Mouse (Mus musculus) CH12.LX (cell line): ENCODE measurements around the gene Polr2l. TPM values are rescaled to one million over a fixed set of nuclear protein-coding genes. Genes with fewer than 3 reads are reported as not detected.

Experiments
- DNase-seq: peaks from one replicate; pipeline ENCODE4 v3.0.0-alpha.2; 2013; ENCODE audit errors: extremely low read depth
- H3K27ac ChIP-seq: 2 replicates; pipeline ENCODE4 v1.5.1; 2012; ENCODE audit warnings: low read depth, mild to moderate bottlenecking, control low read depth, moderate library complexity; ENCODE audit not compliant: insufficient read depth
- H3K27me3 ChIP-seq: replicated peaks from 2 replicates; pipeline ENCODE3; 2012; ENCODE audit warnings: inconsistent platforms
- H3K36me3 ChIP-seq, 2 experiments: replicated peaks in 1 of 2; 2 replicates each; pipeline versions ENCODE3 to v1.6.1; 2012; ENCODE audit warnings: inconsistent platforms in 1 of 2, low read length in 1 of 2, mild to moderate bottlenecking in 1 of 2, mixed read lengths in 1 of 2, moderate library complexity in 1 of 2; ENCODE audit not compliant: control insufficient read depth in 1 of 2, insufficient read depth in 1 of 2
- H3K4me1 ChIP-seq, 2 experiments: 2 replicates each; pipeline ENCODE4 v1.6.1; 2012; ENCODE audit warnings: inconsistent platforms in 1 of 2, moderate library complexity in 1 of 2; ENCODE audit not compliant: insufficient read depth in 2 of 2, control insufficient read depth in 1 of 2
- H3K4me2 ChIP-seq: 2 replicates; pipeline ENCODE4 v1.6.1; 2012; ENCODE audit warnings: low read depth, mild to moderate bottlenecking, control low read depth; ENCODE audit not compliant: poor library complexity, insufficient read depth, severe bottlenecking
- H3K4me3 ChIP-seq, 3 experiments: fragments of 150-350 bp in 1 of 3; sonication (generic) in 1 of 3; replicated peaks in 1 of 3; 2 replicates each; pipeline versions ENCODE3 to v1.5.1; 2011 to 2012; ENCODE audit warnings: low read depth in 2 of 3, low read length in 2 of 3, mild to moderate bottlenecking in 2 of 3, moderate library complexity in 2 of 3, control low read depth in 1 of 3, improper control_type of control experiment in 1 of 3, inconsistent platforms in 1 of 3, mixed read lengths in 1 of 3; ENCODE audit not compliant: poor library complexity in 1 of 3
- H3K79me2 ChIP-seq: replicated peaks from 2 replicates; pipeline ENCODE4 v1.6.1; 2012; ENCODE audit warnings: mild to moderate bottlenecking, moderate library complexity; ENCODE audit not compliant: control insufficient read depth, poor library complexity, insufficient read depth, severe bottlenecking; ENCODE audit errors: extremely low read depth
- H3K9ac ChIP-seq: 2 replicates; pipeline ENCODE4 v1.6.1; 2012; ENCODE audit warnings: low read depth, mild to moderate bottlenecking, control low read depth, moderate library complexity; ENCODE audit not compliant: insufficient read depth
- H3K9me3 ChIP-seq: replicated peaks from 2 replicates; pipeline ENCODE3; 2012; ENCODE audit warnings: low read length, inconsistent platforms, mixed read lengths
- BHLHE40 ChIP-seq: IDR thresholded peaks from 2 replicates; pipeline ENCODE4 v1.6.1; 2011; ENCODE audit warnings: mild to moderate bottlenecking, low read depth, low read length, improper control_type of control experiment
- CHD1 ChIP-seq: IDR thresholded peaks from 2 replicates; pipeline ENCODE4 v1.6.1; 2012; ENCODE audit warnings: low read depth, low read length, improper control_type of control experiment, inconsistent platforms
- CHD2 ChIP-seq: IDR thresholded peaks from 2 replicates; pipeline ENCODE4 v1.6.1; 2011; ENCODE audit warnings: low read length, improper control_type of control experiment
- E2F4 ChIP-seq: IDR thresholded peaks from 2 replicates; pipeline ENCODE4 v1.6.1; 2011; ENCODE audit warnings: low read depth, low read length, improper control_type of control experiment; ENCODE audit not compliant: insufficient replicate concordance
- ELF1 ChIP-seq: IDR thresholded peaks from 2 replicates; pipeline ENCODE4 v1.6.1; 2014; ENCODE audit warnings: low read depth, mild to moderate bottlenecking, inconsistent platforms, low read length, improper control_type of control experiment
- EP300 ChIP-seq: IDR thresholded peaks from 2 replicates; pipeline ENCODE4 v1.6.1; 2011; ENCODE audit warnings: low read length, improper control_type of control experiment
- ETS1 ChIP-seq: conservative IDR thresholded peaks from 2 replicates; pipeline ENCODE4 v1.6.1; 2012; ENCODE audit warnings: low read depth, mild to moderate bottlenecking, inconsistent platforms, low read length, improper control_type of control experiment, moderate library complexity
- GABPA ChIP-seq: IDR thresholded peaks from 2 replicates; pipeline ENCODE4 v1.6.1; 2012; ENCODE audit warnings: low read depth, low read length, improper control_type of control experiment, inconsistent platforms; ENCODE audit not compliant: insufficient replicate concordance
- HCFC1 ChIP-seq: IDR thresholded peaks from 2 replicates; pipeline ENCODE4 v1.6.1; 2012; ENCODE audit warnings: low read depth, mild to moderate bottlenecking, inconsistent platforms, low read length, improper control_type of control experiment
- MAFK ChIP-seq: IDR thresholded peaks from 2 replicates; pipeline ENCODE4 v1.6.1; 2011; ENCODE audit warnings: low read length, improper control_type of control experiment; ENCODE audit not compliant: insufficient replicate concordance
- MAX ChIP-seq: IDR thresholded peaks from 2 replicates; pipeline ENCODE4 v1.6.1; 2011; ENCODE audit warnings: low read length, improper control_type of control experiment
- MEF2A ChIP-seq: IDR thresholded peaks from 2 replicates; pipeline ENCODE4 v1.6.1; 2014; ENCODE audit warnings: low read depth, mild to moderate bottlenecking, inconsistent platforms, low read length, improper control_type of control experiment, borderline replicate concordance
- MYC ChIP-seq: IDR thresholded peaks from 2 replicates; pipeline ENCODE4 v1.6.1; 2011; ENCODE audit warnings: low read depth, mild to moderate bottlenecking, improper control_type of control experiment, low read length
- NELFE ChIP-seq: IDR thresholded peaks from 2 replicates; pipeline ENCODE4 v1.6.1; 2011; ENCODE audit warnings: low read depth, low read length, improper control_type of control experiment
- NRF1 ChIP-seq: IDR thresholded peaks from 2 replicates; pipeline ENCODE4 v1.6.1; 2014; ENCODE audit warnings: low read depth, mild to moderate bottlenecking, inconsistent platforms, low read length, improper control_type of control experiment, moderate library complexity
- POLR2A ChIP-seq: IDR thresholded peaks from 2 replicates; pipeline ENCODE4 v1.6.1; 2011; ENCODE audit warnings: low read depth, mild to moderate bottlenecking, improper control_type of control experiment, low read length
- POLR2AphosphoS2 ChIP-seq: IDR thresholded peaks from 2 replicates; pipeline ENCODE4 v1.6.1; 2011; ENCODE audit warnings: low read depth, low read length, improper control_type of control experiment
- USF1 ChIP-seq: IDR thresholded peaks from 2 replicates; pipeline ENCODE4 v1.6.1; 2014; ENCODE audit warnings: low read depth, mild to moderate bottlenecking, inconsistent platforms, low read length, improper control_type of control experiment
- USF2 ChIP-seq: conservative IDR thresholded peaks from 2 replicates; pipeline ENCODE4 v1.6.1; 2011; ENCODE audit warnings: low read depth, low read length, improper control_type of control experiment
- ZNF384 ChIP-seq: IDR thresholded peaks from 2 replicates; pipeline ENCODE4 v1.6.1; 2012; ENCODE audit warnings: low read depth, low read length, improper control_type of control experiment, inconsistent platforms
- dilution Hi-C: fragments of 300-500 bp; cut with MboI; formaldehyde crosslinking; loops from 2 replicates; pipeline ENCODE4 v1.14.3; 2020; ENCODE audit warnings: low sequenced_read_pairs; ENCODE audit not compliant: extremely low pct_unique_long_range_greater_than_20kb, extremely low pct_ligation_motif_present
- in situ Hi-C: fragments of 300-500 bp; cut with MboI; formaldehyde crosslinking; loops from 3 replicates; pipeline ENCODE4 v1.14.3; 2019; ENCODE audit warnings: low sequenced_read_pairs, low pct_ligation_motif_present, low pct_unique_long_range_greater_than_20kb, mixed read lengths
- polyA plus RNA-seq: library from polyadenylated mRNA; unstranded; fragments of >175 nt; gene quantifications from 2 replicates; pipeline ENCODE4 v1.2.1, GENCODE M21; 2012; ENCODE audit warnings: low read depth; ENCODE audit not compliant: insufficient read length
- total RNA-seq, 2 experiments: library from RNA; depleted of rRNA; stranded (reverse); fragments of 300-350 nt in 1 of 2; fragments of >200 nt in 1 of 2; gene quantifications; 2 replicates each; pipeline ENCODE4 v1.2.3; 2012 to 2014

Gene Polr2l
- total and polyA plus RNA-seq, 3 experiments, result 35.7 to 82.3 (median 64.8) TPM

DNA sequence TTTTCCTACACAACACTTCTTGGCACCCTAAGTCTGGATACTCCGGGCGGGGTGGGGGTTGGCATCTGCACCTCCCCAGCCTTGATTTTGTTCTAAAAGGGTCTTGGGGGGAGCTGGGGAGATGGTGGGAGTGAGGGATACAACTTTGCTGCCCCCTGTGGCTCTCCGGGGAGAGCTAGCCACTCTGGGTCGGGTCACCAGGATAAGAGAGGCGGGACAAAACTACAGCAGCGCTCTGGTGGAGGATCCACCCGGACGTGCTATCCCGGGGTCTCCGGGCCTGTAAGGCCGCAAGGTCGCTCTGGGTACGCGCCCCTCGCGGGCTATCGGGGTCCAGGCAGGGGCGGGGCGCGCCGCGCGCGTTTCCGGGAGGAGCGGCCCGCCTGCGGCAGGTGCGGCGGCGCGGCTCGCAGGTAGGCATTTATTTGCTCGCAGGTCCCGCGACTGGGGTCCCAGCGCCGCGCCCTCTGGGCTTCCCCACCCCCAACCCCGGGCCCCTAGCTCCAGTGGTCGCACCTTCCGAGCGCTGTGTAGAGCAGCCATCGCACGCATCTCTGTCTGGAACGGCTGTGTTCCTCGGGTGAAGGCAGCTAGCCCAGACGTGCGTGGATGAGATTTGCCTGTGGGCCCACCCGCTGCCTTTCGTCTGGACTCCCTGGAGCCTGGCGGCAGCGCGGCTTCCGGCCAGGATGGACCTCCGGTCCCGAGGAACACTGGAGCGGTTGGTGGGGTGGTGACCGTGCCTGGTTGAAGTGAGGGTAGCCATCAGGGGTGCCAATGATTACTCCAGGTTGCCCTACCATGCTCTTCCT is 13.2 kb downstream of the Polr2l start:
- Histone ChIP-seq H3K36me3 (peaks cover 22 to 42% of the 10 kb centered on the region in 2 experiments), H3K9ac (no peak overlapping the region), H3K4me3 (no peak overlapping the region), H3K79me2 (no peaks in the 10 kb centered on the region), H3K4me1 (peaks cover 5 to 24% of the 10 kb centered on the region in 2 experiments), H3K9me3 (no peaks in the 10 kb centered on the region), H3K4me2 (no peak overlapping the region), H3K27me3 (no peaks in the 10 kb centered on the region), H3K27ac (no peak overlapping the region)
- DNase-seq, result no peak
- dilution Hi-C loops, result no loop called here
- in situ Hi-C loops, result no loop called here
- TF ChIP-seq CHD2, result no peak
- TF ChIP-seq GABPA, result no peak
- TF ChIP-seq NELFE, result no peak
- TF ChIP-seq ZNF384, result no peak
- TF ChIP-seq MAX, result no peak
- no peak for TF ChIP-seq EP300
- TF ChIP-seq, all 38 proteins: peak for 0

DNA sequence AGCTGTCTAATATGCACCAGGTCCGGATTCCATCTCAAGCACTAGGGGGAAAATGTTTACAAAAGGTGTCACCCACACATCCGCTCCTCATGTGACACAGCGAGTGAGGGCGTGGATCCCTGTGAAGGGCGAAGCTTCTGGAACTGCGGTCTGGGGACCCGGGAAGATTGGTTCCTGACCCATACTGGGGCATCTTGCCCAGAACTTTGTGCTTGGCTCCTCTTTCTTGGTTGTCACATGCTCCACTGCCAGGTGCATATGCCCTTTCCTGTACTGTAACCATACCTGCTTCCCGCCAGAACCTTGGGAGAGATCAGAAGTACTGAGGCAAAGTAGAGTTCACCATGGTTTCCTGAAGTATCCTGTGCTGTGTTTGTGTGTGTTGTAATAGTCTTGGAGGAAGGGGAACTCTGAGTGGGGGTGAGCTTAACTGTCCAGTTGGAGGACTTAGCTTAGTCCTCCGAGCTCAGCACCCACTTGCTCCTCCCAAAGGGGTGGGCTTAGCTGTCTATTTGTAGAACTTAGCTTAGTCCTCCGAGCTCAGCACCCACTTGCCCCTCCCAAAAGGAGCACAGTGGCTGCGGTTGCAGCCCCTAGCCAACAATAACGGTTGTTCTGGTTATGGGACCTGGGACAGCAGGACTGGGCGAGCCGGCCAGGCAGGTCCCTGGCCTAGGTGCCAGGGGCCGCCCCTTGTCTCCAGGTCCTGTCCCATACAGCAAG is 14.4 kb downstream of the Polr2l start, which contains the start of gene Cracr2b:
Gene Cracr2b (plus strand): TSS at position 704 of the 723 bp plus-strand sequence.
- Histone ChIP-seq H3K36me3 (peaks cover 22 to 43% of the 10 kb centered on the region in 2 experiments), H3K4me1 (peaks cover 6 to 26% of the 10 kb centered on the region in 2 experiments; a peak in 3 of 4 replicates), H3K27me3 (no peaks in the 10 kb centered on the region), H3K79me2 (no peaks in the 10 kb centered on the region), H3K9ac (no peak within 1 kb of the TSS), H3K4me3 (no peak within 1 kb of the TSS), H3K9me3 (no peaks in the 10 kb centered on the region), H3K27ac (no peak within 1 kb of the TSS), H3K4me2 (no peak within 1 kb of the TSS)
- dilution Hi-C loops, result no loop called here
- no peak for DNase-seq
- in situ Hi-C loops, result no loop called here
- no peak for TF ChIP-seq HCFC1
- no peak for TF ChIP-seq USF2
- TF ChIP-seq NRF1, result no peak
- TF ChIP-seq MYC, result no peak
- no peak for TF ChIP-seq MEF2A
- TF ChIP-seq NELFE, result no peak
- TF ChIP-seq ELF1, result no peak
- TF ChIP-seq GABPA, result no peak
- no peak for TF ChIP-seq ETS1
- no peak for TF ChIP-seq MAFK
- no peak for TF ChIP-seq CHD2
- no peak for TF ChIP-seq POLR2A
- no peak for TF ChIP-seq BHLHE40
- no peak for TF ChIP-seq E2F4
- TF ChIP-seq CHD1, result no peak
- no peak for TF ChIP-seq USF1
- no peak for TF ChIP-seq MAX
- TF ChIP-seq POLR2AphosphoS2, result no peak
